Mouse (Mus musculus) central nervous system, embryonic 14 days (tissue): ENCODE data around the gene Kcnt1. TPM values are rescaled to one million over a fixed set of nuclear protein-coding genes. Genes with fewer than 3 reads are reported as not detected.

Experiments used
- polyA plus RNA-seq: library from polyadenylated mRNA; depleted of rRNA; stranded (reverse); fragments of >200 nt; gene quantifications from 2 replicates; pipeline ENCODE4 v1.2.3, GENCODE M21; 2012; rRNA removed

Gene Kcnt1
- 50.7 and 54.5 TPM in 2 replicates for polyA plus RNA-seq

DNA sequence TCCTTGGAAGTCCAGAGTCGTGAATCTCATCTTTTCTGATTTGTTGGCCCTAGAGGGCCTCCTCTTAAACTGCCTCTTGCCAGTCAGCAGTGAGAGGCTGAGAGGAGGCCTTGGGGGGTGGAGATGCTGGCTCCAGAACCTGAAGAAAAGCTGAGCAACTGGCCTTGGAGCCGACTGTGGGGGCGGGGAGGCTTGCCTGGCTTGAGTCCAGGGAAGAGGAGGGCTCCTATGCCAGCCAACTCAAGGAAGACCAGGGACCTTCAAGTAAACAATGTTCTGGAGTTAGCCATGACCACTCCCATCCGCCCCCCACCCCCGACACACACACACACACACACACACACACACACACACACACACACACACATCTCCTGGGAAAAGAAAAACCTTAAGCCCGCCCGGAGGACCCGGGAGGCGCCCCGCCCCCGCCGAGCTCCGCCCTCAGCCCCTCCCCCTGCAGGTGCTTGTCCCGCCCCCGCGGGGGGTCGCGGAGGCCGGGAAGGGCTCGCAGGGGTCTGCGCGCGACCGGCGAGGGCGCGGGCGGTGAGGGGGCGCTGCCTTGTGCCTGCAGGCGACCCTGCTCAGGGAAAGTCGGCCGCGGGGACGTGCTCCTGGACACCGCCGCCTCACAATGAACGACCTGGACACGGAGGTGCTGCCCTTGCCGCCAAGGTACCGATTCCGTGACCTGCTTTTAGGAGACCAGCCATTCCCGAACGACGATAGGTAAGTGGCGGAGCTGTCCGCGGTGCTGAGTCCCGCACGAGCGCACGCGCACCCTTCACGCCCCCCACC lies at the start of gene Kcnt1:
Kcnt1 (plus strand) TSS at position 398 of the 795 bp plus-strand sequence.

DNA sequence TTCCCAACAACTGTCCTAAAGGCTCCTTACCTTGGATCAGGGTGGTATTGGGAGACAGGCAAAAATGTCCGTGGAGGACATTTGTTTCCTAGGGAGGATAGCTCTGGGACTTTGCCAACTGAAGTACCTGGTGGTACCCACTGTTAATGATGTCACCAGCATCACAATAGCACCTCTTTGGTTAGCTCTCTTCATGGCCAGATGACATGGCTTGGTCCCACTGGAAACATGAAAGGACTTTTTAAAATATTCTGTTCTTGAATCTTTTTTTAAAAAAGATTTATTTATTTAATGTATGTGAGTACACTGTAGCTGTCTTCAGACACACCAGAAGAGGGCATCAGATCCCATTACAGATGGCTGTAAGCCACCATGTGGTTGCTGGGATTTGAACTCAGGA lies 47.8 kb upstream of the Kcnt1 start, which contains the start of gene Glt6d1:
Glt6d1 (minus strand) TSS at position 101 of the 400 bp plus-strand sequence.

DNA sequence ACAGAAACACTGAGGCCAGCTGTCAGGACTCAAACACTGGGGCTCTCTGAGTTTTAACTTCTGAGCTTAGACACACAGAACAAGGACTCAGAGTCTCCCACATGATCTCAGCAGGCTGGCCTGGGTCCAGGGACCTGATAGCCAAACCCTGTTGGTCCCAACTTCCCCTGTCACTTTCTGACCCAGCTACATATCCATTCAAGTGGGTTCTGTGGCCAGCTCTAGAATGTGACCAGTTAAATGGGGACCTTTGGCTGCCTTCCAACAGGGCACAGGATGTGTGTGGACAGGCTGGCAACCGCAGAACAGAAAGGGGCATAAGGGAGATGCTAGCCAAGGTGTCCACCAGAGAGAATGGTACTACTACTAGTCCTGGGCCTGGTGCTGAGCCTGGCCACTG lies 40.7 kb upstream of the Kcnt1 start, which contains the start of gene Lcn9:
Lcn9 (plus strand) TSS at position 348 of the 400 bp plus-strand sequence.

DNA sequence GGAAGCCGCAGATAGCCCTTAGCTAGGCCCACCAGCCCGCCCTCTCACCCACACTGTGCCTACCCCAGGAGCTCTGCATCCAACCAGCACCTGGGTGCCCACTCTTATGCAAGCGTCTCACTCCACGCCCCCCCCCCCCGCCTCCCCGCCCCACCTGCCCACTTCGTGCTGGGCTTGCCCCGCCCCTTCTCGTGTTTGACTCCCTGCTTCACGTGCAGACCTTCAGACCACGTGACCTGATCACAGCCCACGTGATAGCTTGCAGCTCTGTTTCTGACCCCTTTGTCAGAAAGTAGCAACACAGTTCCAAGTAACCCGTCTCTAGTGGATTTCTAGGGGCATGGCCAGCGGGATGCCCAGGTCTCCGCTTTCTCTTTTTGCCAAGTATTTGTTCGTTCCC lies 16.3 kb upstream of the Kcnt1 start, which contains the start of gene Sohlh1:
Sohlh1 (minus strand) TSS at position 23 of the 400 bp plus-strand sequence.

Other genes with a start within 250 kb of the Kcnt1 start
- gene Ccdc183, start 246.1 kb upstream of the Kcnt1 start, polyA plus RNA-seq: 0.01 TPM in 1 of 2 replicates, not detected in the other
- gene Tmem141, start 241.7 kb upstream of the Kcnt1 start, polyA plus RNA-seq: 27.9 and 35.4 TPM in 2 replicates
- 1.1 TPM in 2 replicates for gene Fcna, start 235.7 kb upstream of the Kcnt1 start, polyA plus RNA-seq
- not detected in 2 replicates for gene Lcn8, start 210.6 kb upstream of the Kcnt1 start, polyA plus RNA-seq
- not detected in 2 replicates for gene Lcn5, start 205.8 kb upstream of the Kcnt1 start, polyA plus RNA-seq
- not detected in 2 replicates for gene Lcn6, start 186.9 kb upstream of the Kcnt1 start, polyA plus RNA-seq
- not detected in 2 replicates for gene Lcn10, start 181.0 kb upstream of the Kcnt1 start, polyA plus RNA-seq
- not detected in 2 replicates for gene Obp2a, start 163.7 kb upstream of the Kcnt1 start, polyA plus RNA-seq
- 70.7 and 77.4 TPM in 2 replicates for gene Bmyc, start 157.0 kb upstream of the Kcnt1 start, polyA plus RNA-seq
- gene Obp2b, start 126.7 kb upstream of the Kcnt1 start, polyA plus RNA-seq: not detected in 2 replicates
- not detected in 2 replicates for gene Lcn3, start 98.2 kb upstream of the Kcnt1 start, polyA plus RNA-seq
- gene Lcn11, start 86.7 kb upstream of the Kcnt1 start, polyA plus RNA-seq: not detected in 2 replicates
- gene Gm13539, start 81.5 kb upstream of the Kcnt1 start, polyA plus RNA-seq: not detected in 2 replicates
- gene Glt6d1, start 47.9 kb upstream of the Kcnt1 start, polyA plus RNA-seq: not detected in 2 replicates
- not detected in 2 replicates for gene Lcn9, start 40.6 kb upstream of the Kcnt1 start, polyA plus RNA-seq
- gene Sohlh1, start 16.5 kb upstream of the Kcnt1 start, polyA plus RNA-seq: not detected in 2 replicates
- gene Camsap1, start 119.5 kb downstream of the Kcnt1 start, polyA plus RNA-seq: 47.5 and 49.6 TPM in 2 replicates
- 91.3 and 92.9 TPM in 2 replicates for gene Ubac1, start 158.0 kb downstream of the Kcnt1 start, polyA plus RNA-seq